Mouse (Mus musculus): ENCODE results near the gene Pla2g15. TPM values are rescaled to one million over a fixed set of nuclear protein-coding genes. Genes with fewer than 3 reads are reported as not detected.
"Not testable (repeated sequence)": the region's sequence is repeated elsewhere in the genome, so short reads cannot be mapped to it uniquely, and the experiment has no call there.

The Pla2g15 gene
- polyA plus RNA-seq, 1 experiment from 2014 or later, result 4.4 TPM

- 90% methylated on average over 6 of the region's 6 CpGs for WGBS
- Histone ChIP-seq H3K4me3 (ENCODE audit: low read depth, low read length) (no peak overlapping the region), H3K4me2 (replicated peaks; ENCODE audit: low read depth, low read length) (no peak overlapping the region), H3K36me3 (ENCODE audit: control insufficient read depth, insufficient read depth, low read length) (peaks cover 3% of the 10 kb centered on the region; the same call in 1 of the 2 replicates), H3K9me3 (ENCODE audit: control insufficient read depth, low read length) (no peaks in the 10 kb centered on the region), H3K27me3 (ENCODE audit: control insufficient read depth, insufficient read depth, low read length) (no peaks in the 10 kb centered on the region), H3K27ac (ENCODE audit: low read depth, low read length) (no peak overlapping the region), H3K4me1 (replicated peaks; ENCODE audit: control insufficient read depth, insufficient read depth, low read length) (no peaks in the 10 kb centered on the region), H3K9ac (ENCODE audit: low read depth, low read length) (no peak overlapping the region)
- DNase-seq (ENCODE audit: low spot score) (no peak), ATAC-seq (ENCODE audit: low FRiP score) (no peak)
Measured at GRCm38 (mm10) chr8:106193162-106193561, 43.0 kb downstream of the Pla2g15 start.

- H3K4me3 ChIP-seq (ENCODE audit: low read depth, low read length), result no peak overlapping the region
- H3K9ac ChIP-seq (ENCODE audit: low read depth, low read length), result no peak overlapping the region
- no peaks in the 10 kb centered on the region for H3K27me3 ChIP-seq (ENCODE audit: control insufficient read depth, insufficient read depth, low read length)
- no peaks in the 10 kb centered on the region for H3K4me1 ChIP-seq (replicated peaks; ENCODE audit: control insufficient read depth, insufficient read depth, low read length)
- ATAC-seq (ENCODE audit: low FRiP score) (no peak), DNase-seq (ENCODE audit: low spot score) (no peak)
- H3K36me3 ChIP-seq (ENCODE audit: control insufficient read depth, insufficient read depth, low read length), result peaks cover 3% of the 10 kb centered on the region; the same call in 1 of the 2 replicates
- no peak overlapping the region for H3K27ac ChIP-seq (ENCODE audit: low read depth, low read length)
- 91% methylated on average over 5 of the region's 5 CpGs for WGBS
- no peaks in the 10 kb centered on the region for H3K9me3 ChIP-seq (ENCODE audit: control insufficient read depth, low read length)
- no peak overlapping the region for H3K4me2 ChIP-seq (replicated peaks; ENCODE audit: low read depth, low read length)
Measured at GRCm38 (mm10) chr8:106194062-106194461, 43.9 kb downstream of the Pla2g15 start.

- WGBS, result 34% methylated on average over 1 of the region's 1 CpGs
- ATAC-seq (ENCODE audit: low FRiP score) (no peak), DNase-seq (ENCODE audit: low spot score) (peak; percentile 49)
Measured at GRCm38 (mm10) chr8:106198741-106199140, 48.5 kb downstream of the Pla2g15 start.

GRCm38 (mm10) chr8:106199596-106199995, 49.4 kb downstream of the Pla2g15 start:
- H3K27ac ChIP-seq (ENCODE audit: low read depth, low read length); H3K9ac ChIP-seq (ENCODE audit: low read depth, low read length); H3K27me3 ChIP-seq (ENCODE audit: control insufficient read depth, insufficient read depth, low read length); H3K4me3 ChIP-seq (ENCODE audit: low read depth, low read length); DNase-seq (ENCODE audit: low spot score); ATAC-seq (ENCODE audit: low FRiP score); H3K4me2 ChIP-seq (replicated peaks; ENCODE audit: low read depth, low read length); H3K4me1 ChIP-seq (replicated peaks; ENCODE audit: control insufficient read depth, insufficient read depth, low read length); H3K9me3 ChIP-seq (ENCODE audit: control insufficient read depth, low read length): not testable (repeated sequence)
- WGBS, result 91% methylated on average over 3 of the region's 3 CpGs
- peaks cover 11% of the 10 kb centered on the region; the same call in 1 of the 2 replicates for H3K36me3 ChIP-seq (ENCODE audit: control insufficient read depth, insufficient read depth, low read length)

More at GRCm38 (mm10) chr8:106198741-106199140, 48.5 kb downstream of the Pla2g15 start:
- Histone ChIP-seq H3K9ac (ENCODE audit: low read depth, low read length) (no peak overlapping the region), H3K36me3 (ENCODE audit: control insufficient read depth, insufficient read depth, low read length) (peaks cover 8% of the 10 kb centered on the region; the same call in 1 of the 2 replicates), H3K4me3 (ENCODE audit: low read depth, low read length) (no peak overlapping the region), H3K27me3 (ENCODE audit: control insufficient read depth, insufficient read depth, low read length) (no peaks in the 10 kb centered on the region), H3K4me2 (replicated peaks; ENCODE audit: low read depth, low read length) (no peak overlapping the region), H3K9me3 (ENCODE audit: control insufficient read depth, low read length) (no peaks in the 10 kb centered on the region), H3K27ac (ENCODE audit: low read depth, low read length) (no peak overlapping the region), H3K4me1 (replicated peaks; ENCODE audit: control insufficient read depth, insufficient read depth, low read length) (no peaks in the 10 kb centered on the region)

- DNase-seq (ENCODE audit: low spot score), result no peak
- peak overlapping the region; percentile 89 for H3K4me3 ChIP-seq (ENCODE audit: low read depth, low read length)
- 2% methylated on average over 35 of the region's 35 CpGs for WGBS
- no peaks in the 10 kb centered on the region for H3K27me3 ChIP-seq (ENCODE audit: control insufficient read depth, insufficient read depth, low read length)
- ATAC-seq (ENCODE audit: low FRiP score), result peak; percentile 69
- 0 out of 2 replicates have a peak, but pooled peaks cover under 1% of the 10 kb centered on the region for H3K36me3 ChIP-seq (ENCODE audit: control insufficient read depth, insufficient read depth, low read length)
- 0 out of 2 replicates have a peak, but pooled peaks cover 2% of the 10 kb centered on the region for H3K4me1 ChIP-seq (replicated peaks; ENCODE audit: control insufficient read depth, insufficient read depth, low read length)
- peak overlapping the region; percentile 71 for H3K4me2 ChIP-seq (replicated peaks; ENCODE audit: low read depth, low read length)
- peak overlapping the region; percentile 92 for H3K9ac ChIP-seq (ENCODE audit: low read depth, low read length)
- peak overlapping the region; percentile 90 for H3K27ac ChIP-seq (ENCODE audit: low read depth, low read length)
- no peaks in the 10 kb centered on the region for H3K9me3 ChIP-seq (ENCODE audit: control insufficient read depth, low read length)
Measured at GRCm38 (mm10) chr8:106210035-106210731, 60.0 kb downstream of the Pla2g15 start.

- Histone ChIP-seq H3K27me3 (ENCODE audit: control insufficient read depth, insufficient read depth, low read length) (no peaks in the 10 kb centered on the region), H3K9me3 (ENCODE audit: control insufficient read depth, low read length) (no peaks in the 10 kb centered on the region), H3K27ac (ENCODE audit: low read depth, low read length) (peak within 1 kb of the TSS; percentile 90), H3K4me1 (replicated peaks; ENCODE audit: control insufficient read depth, insufficient read depth, low read length) (0 out of 2 replicates have a peak, but pooled peaks cover 2% of the 10 kb centered on the region), H3K36me3 (ENCODE audit: control insufficient read depth, insufficient read depth, low read length) (0 out of 2 replicates have a peak, but pooled peaks cover 3% of the 10 kb centered on the region), H3K4me3 (ENCODE audit: low read depth, low read length) (peak within 1 kb of the TSS; percentile 89), H3K4me2 (replicated peaks; ENCODE audit: low read depth, low read length) (peak within 1 kb of the TSS; percentile 71), H3K9ac (ENCODE audit: low read depth, low read length) (peak within 1 kb of the TSS; percentile 92)
- DNase-seq (ENCODE audit: low spot score) (peak; percentile 95), ATAC-seq (ENCODE audit: low FRiP score) (peak; percentile 98)
- WGBS, result 0% methylated on average over 52 of the region's 52 CpGs
Measured at GRCm38 (mm10) chr8:106210821-106211345, 60.7 kb downstream of the Pla2g15 start, which contains the start of the genes Slc7a6os and Prmt7. Gene Slc7a6os (minus strand): TSS chr8:106210935. Gene Prmt7 (plus strand): TSS chr8:106210936.

GRCm38 (mm10) chr8:106211421-106211820, 61.2 kb downstream of the Pla2g15 start:
- Histone ChIP-seq H3K4me1 (replicated peaks; ENCODE audit: control insufficient read depth, insufficient read depth, low read length) (0 out of 2 replicates have a peak, but pooled peaks cover 2% of the 10 kb centered on the region), H3K9ac (ENCODE audit: low read depth, low read length) (peak overlapping the region; percentile 92), H3K4me2 (replicated peaks; ENCODE audit: low read depth, low read length) (peak overlapping the region; percentile 71), H3K36me3 (ENCODE audit: control insufficient read depth, insufficient read depth, low read length) (0 out of 2 replicates have a peak, but pooled peaks cover 3% of the 10 kb centered on the region), H3K27ac (ENCODE audit: low read depth, low read length) (peak overlapping the region; percentile 90), H3K27me3 (ENCODE audit: control insufficient read depth, insufficient read depth, low read length) (no peaks in the 10 kb centered on the region), H3K9me3 (ENCODE audit: control insufficient read depth, low read length) (no peaks in the 10 kb centered on the region), H3K4me3 (ENCODE audit: low read depth, low read length) (peak overlapping the region; percentile 89)
- 6% methylated on average over 13 of the region's 13 CpGs for WGBS
- DNase-seq (ENCODE audit: low spot score) (no peak), ATAC-seq (ENCODE audit: low FRiP score) (no peak)

GRCm38 (mm10) chr8:106213959-106214358, 63.8 kb downstream of the Pla2g15 start:
- no peak overlapping the region for H3K4me2 ChIP-seq (replicated peaks; ENCODE audit: low read depth, low read length)
- H3K9me3 ChIP-seq (ENCODE audit: control insufficient read depth, low read length), result no peaks in the 10 kb centered on the region
- H3K4me1 ChIP-seq (replicated peaks; ENCODE audit: control insufficient read depth, insufficient read depth, low read length), result 0 out of 2 replicates have a peak, but pooled peaks cover 2% of the 10 kb centered on the region
- ATAC-seq (ENCODE audit: low FRiP score) (no peak), DNase-seq (ENCODE audit: low spot score) (no peak)
- 0 out of 2 replicates have a peak, but pooled peaks cover 5% of the 10 kb centered on the region for H3K36me3 ChIP-seq (ENCODE audit: control insufficient read depth, insufficient read depth, low read length)
- no peaks in the 10 kb centered on the region for H3K27me3 ChIP-seq (ENCODE audit: control insufficient read depth, insufficient read depth, low read length)
- H3K4me3 ChIP-seq (ENCODE audit: low read depth, low read length), result no peak overlapping the region
- H3K27ac ChIP-seq (ENCODE audit: low read depth, low read length), result no peak overlapping the region
- 96% methylated on average over 3 of the region's 3 CpGs for WGBS
- H3K9ac ChIP-seq (ENCODE audit: low read depth, low read length), result no peak overlapping the region
